Mouse (Mus musculus) ovary, adult 10 weeks (tissue): ENCODE results near the gene Wdcp. TPM values are rescaled to one million over a fixed set of nuclear protein-coding genes. Genes with fewer than 3 reads are reported as not detected.

ENCODE experiments used
- polyA plus RNA-seq: library from polyadenylated mRNA; stranded (reverse); fragments of 350-450 nt; fragmentation: Illumina TruSeq; extraction: RNeasy Lipid Tissue Mini Kit (QIAGEN cat#74804); gene quantifications from one replicate; pipeline ENCODE4 v1.2.3, GENCODE M21; 2014

Gene Wdcp
- 5.6 TPM for polyA plus RNA-seq

DNA sequence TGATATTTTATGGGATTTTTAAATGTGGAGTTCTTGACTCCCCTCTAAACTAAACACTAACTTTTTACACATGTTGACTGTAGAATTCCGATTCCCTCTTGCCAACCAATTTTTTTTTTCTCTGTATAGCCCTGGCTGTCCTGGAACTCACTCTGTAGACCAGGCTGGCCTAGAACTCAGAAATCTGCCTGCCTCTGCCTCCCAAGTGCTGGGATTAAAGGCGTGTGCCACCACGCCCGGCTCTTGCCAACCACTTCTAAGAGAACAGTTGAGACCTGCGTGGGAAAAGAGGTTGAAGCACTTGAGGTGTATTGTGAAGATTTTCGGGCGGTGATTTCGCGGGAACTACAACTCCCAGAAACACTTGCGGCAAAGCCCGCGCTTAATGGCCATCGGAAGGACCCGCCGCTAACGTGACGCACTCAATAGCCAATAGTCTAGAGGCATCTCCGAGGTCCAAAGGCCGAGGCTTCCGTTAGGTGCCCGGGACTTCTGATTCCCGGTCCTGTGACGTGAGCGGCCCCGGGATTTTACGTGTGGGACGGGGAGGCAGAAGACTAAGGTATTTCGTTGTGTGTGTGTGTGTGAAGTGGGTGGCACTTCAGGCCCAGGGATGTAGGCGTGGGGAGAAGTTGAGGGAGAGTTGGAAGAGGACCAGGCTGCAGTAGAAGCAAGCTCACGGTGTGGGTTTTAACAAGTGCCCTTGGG, at the start of gene Wdcp:
Wdcp (plus strand) TSS at position 414 of the 708 bp plus-strand sequence.

DNA sequence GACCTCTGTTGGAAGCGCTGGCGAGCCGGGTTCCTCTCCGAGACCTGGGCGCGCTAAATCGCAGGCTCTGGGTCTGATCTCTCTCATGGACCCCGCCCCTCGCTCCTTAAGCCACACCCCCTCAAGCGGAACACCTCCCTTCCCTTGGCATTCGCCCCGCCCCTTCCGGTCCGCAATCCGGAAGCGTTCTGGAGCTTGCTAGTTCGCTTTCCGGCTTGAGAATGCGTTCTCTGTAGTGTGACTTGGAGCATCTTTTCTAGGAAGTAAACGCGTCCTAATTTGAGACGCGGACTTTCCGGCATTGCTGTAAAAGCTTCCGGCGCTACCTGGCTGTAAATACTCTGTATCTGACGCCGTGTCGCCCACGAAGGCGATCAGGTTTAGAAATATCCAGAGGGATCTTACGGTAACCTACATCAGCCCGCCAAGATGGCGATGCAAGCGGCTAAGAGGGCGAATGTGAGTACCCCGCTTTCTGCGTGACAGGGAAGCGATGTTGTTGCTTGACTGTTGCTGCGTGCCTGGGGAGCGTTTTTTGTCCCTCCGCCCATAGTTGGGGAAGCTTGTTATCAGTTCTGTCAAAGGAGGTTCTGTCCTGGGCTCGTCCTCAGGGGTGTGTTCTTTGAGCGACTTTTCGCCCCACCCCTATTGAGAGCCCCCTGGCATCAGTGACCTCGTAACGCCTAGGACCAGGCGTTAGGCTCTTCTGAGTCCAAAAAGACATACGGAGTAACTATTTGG, 25.6 kb upstream of the Wdcp start, which contains the start of gene Sf3b6:
Sf3b6 (plus strand) TSS at position 184 of the 741 bp plus-strand sequence.

DNA sequence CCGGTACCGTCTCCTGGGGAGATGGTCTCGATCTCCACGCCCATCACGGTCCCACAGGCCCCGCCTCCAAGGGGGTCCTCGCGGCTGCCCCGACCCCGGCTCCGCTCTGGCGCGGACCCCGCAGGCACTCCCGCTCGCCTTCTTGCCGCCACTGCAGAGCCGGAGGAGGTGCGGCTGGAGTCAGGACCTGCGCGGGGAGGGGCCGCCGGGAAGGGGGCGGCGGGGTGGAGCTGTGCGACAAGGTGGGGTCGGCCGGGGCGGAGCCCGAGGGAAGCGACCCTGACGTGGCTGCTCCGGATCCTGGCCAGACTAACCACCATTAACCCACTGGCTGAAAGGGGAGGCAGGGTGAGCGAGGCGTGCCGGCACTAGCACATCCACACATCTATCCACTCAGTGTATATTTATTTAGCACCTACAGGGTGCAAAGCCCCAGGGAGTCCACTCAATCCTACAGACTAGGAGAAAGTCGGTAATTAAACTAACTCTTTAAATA, 1.7 kb upstream of the Wdcp start, which contains the start of gene Fkbp1b:
Fkbp1b (minus strand) TSS at position 200 of the 496 bp plus-strand sequence.

DNA sequence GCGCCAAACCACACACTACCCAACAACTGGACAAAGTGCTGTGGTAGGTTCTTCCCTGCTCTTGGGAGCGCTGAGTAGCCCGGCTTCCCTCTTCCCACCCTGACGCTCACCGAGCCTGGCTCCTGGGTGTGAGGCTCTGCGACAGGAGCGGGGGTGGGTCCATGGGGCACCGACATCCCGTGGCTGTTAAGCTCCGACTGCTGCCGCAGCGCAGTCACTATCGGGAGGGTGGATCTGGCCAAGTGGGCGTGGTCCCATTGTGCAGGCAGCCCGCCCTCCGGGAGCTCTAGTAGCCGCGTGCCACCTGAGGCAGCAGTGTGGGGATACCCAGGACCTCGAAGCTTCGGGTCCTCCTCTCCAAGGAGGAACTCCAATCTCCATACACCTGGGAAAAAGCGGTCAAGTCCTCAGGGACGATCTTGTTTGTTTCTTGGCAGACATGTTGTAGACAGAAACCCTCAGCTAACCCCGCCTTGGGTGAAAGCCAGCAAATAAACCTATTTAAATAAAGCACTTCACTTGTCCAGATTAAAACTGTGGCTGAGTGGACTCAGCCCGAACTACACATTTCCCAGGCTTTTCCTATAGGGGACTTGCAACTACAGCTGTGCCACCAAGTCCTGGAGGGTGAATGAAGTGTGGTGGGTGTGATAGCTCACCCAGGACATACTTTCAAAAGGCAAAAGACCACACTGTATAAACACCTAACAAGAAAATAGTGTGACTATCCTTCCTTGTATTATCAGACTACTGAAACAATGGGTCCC, 31.2 kb downstream of the Wdcp start, which contains the start of gene Mfsd2b:
Mfsd2b (minus strand) TSS at position 199 of the 767 bp plus-strand sequence.

DNA sequence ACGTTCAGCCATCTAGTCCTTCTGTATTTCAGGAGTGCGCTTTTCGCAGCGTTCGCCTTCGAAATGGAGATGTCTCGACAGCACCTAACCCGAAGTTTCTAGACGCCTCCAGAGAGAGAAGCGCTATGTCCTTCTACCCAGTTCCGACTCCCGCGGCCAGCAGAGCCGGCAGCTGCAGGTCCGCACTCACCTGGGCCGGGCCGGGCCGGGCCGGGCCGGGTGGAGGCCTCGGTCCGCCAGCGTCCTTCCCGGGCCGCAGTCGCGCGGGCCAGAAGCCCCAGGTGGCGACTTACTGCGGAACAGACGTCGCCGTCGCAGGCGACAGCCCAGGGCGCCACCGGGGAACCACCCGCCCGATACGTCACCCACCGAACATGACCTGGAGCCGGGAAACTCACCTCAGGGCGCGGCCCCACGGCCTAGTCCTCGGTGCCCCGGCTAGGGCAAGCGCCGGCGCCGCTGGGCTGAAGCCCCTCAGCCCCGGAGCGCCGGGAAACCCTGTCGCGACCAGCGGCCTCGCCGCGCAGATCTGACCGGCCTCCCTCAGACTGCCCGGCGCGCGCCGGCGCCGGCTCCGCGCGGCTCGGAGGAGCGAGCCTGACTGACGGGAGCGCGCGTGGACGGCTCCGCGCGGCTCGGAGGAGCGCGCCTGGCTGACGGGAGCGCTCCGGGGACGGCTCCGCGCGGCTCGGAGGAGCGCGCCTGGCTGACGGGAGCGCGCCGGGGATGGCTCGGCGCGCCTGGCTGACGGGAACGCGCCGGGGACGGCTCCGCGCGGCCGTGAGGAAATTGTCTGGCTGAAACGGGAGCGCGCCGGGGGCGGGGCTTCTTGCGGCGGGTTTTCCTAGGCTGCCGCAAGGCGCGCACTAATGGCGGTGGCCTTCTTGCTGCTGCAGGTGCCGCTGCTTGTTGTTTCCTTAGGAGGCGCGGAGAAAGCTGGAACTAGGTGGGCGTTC, 64.1 kb downstream of the Wdcp start, which contains the start of gene Ubxn2a:
Ubxn2a (minus strand) TSS at position 755 of the 956 bp plus-strand sequence.

Other genes with a start within 250 kb of the Wdcp start
- 0.60 TPM for gene Fam228a, start 104.9 kb upstream of the Wdcp start, polyA plus RNA-seq
- gene Pfn4, start 74.3 kb upstream of the Wdcp start, polyA plus RNA-seq: 4.5 TPM
- gene Fam228b, start 74.0 kb upstream of the Wdcp start, polyA plus RNA-seq: 5.7 TPM
- 382 TPM for gene Sf3b6, start 25.8 kb upstream of the Wdcp start, polyA plus RNA-seq
- 7.1 TPM for gene Fkbp1b, start 1.7 kb upstream of the Wdcp start, polyA plus RNA-seq
- gene Mfsd2b, start 31.1 kb downstream of the Wdcp start, polyA plus RNA-seq: not detected
- gene Ubxn2a, start 64.4 kb downstream of the Wdcp start, polyA plus RNA-seq: 113 TPM
- gene Atad2b, start 74.0 kb downstream of the Wdcp start, polyA plus RNA-seq: 56.3 TPM